Mouse (Mus musculus): Measurements from ENCODE around the gene Tmem30c.

Gene Tmem30c

DNA sequence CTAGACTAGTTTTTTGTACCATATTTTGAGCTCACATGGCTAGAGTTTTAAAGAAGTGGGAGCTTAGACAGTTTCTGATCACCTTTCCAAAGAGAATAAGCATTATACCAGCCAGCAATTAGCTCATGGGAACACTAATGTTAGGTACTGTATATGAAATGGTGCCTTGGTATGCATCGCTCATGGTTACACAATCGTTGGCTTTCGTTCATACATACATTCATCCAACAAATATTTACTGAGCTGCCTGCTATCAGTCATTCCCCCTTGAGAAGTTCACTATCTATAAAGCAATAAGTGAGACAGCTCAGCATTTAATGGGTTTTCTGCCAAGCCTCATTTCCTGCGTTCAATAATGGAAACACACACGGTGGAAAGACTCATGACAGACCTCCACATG lies 66.2 kb downstream of the Tmem30c start:
- DNase-seq = no peak

DNA sequence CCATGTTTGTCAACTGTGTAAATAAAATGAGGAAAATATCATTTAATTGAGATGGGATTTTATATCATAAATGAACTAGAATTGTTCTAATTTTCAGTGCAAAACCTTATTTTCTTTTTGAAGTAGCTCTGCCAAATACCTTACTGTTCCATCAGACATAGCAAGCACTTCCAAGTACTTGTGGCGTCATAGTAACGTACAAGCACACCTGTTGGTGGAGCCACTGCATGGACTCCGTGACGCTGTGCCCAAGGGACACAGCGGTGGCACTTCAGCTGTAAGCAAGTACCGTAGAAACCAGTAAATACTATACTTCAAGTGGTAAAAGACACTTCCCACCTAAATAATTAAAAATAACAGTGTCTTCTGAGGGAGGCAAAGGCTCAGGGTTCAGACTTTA lies 72.3 kb downstream of the Tmem30c start:
- no peak for DNase-seq

All from right cerebral cortex, postnatal 4 days (tissue).